ENCODE assay signal across 7 mouse cellular contexts in the genomic region with DNA sequence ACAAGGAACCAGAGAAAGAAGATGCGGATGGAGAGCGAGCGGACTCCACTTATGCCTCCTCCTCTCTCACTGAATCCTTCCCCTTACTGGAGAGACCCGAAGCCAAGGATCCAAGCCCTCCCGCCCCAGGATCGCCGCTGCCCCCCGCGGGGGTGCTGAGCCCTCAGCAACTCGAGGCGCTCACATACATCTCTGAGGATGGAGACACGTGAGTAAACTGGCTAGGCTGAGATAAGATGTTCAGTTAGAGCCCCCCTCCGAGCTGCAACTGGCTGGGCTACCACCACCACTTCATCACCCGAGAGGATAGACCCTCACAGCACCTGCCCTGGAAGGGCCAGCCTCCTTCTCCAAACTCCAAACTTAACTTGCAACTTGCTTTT. TPM values are rescaled to one million over a fixed set of nuclear protein-coding genes. Genes with fewer than 3 reads are reported as not detected.
A peak's percentile ranks its signal among the peaks of the same experiment; 100 is the strongest.
DNase-seq lines count a peak whose midpoint lies in the region; ATAC-seq lines count a peak whose summit lies in the region.

No protein-coding gene starts in this region.

- H3K4me2 ChIP-seq in lung, embryonic 16.5 days (ENCODE audit: low read depth, low read length) = peak overlapping the region; percentile 98
- peak overlapping the region; percentile 98 for H3K4me2 ChIP-seq in forebrain, embryonic 11.5 days (ENCODE audit: low read depth, low read length, severe bottlenecking)
- peak overlapping the region; percentile 98 for H3K4me2 ChIP-seq in limb, embryonic 11.5 days (ENCODE audit: low read depth, severe bottlenecking)
- H3K4me2 ChIP-seq in neural tube, embryonic 15.5 days = peak overlapping the region; percentile 99

- peak overlapping the region; percentile 71 for H3K4me3 ChIP-seq in lung, embryonic 16.5 days (ENCODE audit: low read length)
- H3K4me3 ChIP-seq in forebrain, embryonic 11.5 days (ENCODE audit: low read depth, low read length) = peak overlapping the region; percentile 63
- peak overlapping the region; percentile 65 for H3K4me3 ChIP-seq in limb, embryonic 11.5 days (ENCODE audit: low read depth, low read length)
- peak overlapping the region; percentile 64 for H3K4me3 ChIP-seq in neural tube, embryonic 15.5 days (replicated peaks)

- no peak for ATAC-seq in lung, embryonic 16.5 days (ENCODE audit: low read depth)
- no peak for ATAC-seq in forebrain, embryonic 11.5 days (replicated peaks; ENCODE audit: low FRiP score)
- ATAC-seq in limb, embryonic 11.5 days (ENCODE audit: insufficient number of reproducible peaks, low FRiP score, low TSS enrichment, low read depth) = no peak
- ATAC-seq in neural tube, embryonic 15.5 days (ENCODE audit: low FRiP score) = no peak

- H3K9ac ChIP-seq in lung, embryonic 16.5 days (ENCODE audit: low read length) = peak overlapping the region; percentile 73
- peak overlapping the region; percentile 65 for H3K9ac ChIP-seq in forebrain, embryonic 11.5 days (ENCODE audit: low read length)
- peak overlapping the region; percentile 57 for H3K9ac ChIP-seq in limb, embryonic 11.5 days (ENCODE audit: low read length)
- H3K9ac ChIP-seq in neural tube, embryonic 15.5 days (replicated peaks) = peak overlapping the region; percentile 74

- no peak overlapping the region for H3K27ac ChIP-seq in lung, embryonic 16.5 days (ENCODE audit: low read length)
- H3K27ac ChIP-seq in forebrain, embryonic 11.5 days (ENCODE audit: low read depth, low read length) = no peak overlapping the region
- H3K27ac ChIP-seq in limb, embryonic 11.5 days (replicated peaks; ENCODE audit: low read depth, low read length) = no peak overlapping the region
- no peak overlapping the region for H3K27ac ChIP-seq in neural tube, embryonic 15.5 days (replicated peaks)

- intact Hi-C loops in left cerebral cortex, postnatal 10 days (cut with DNase I) = no loop called here

- peaks cover 15% of the 10 kb centered on the region for H3K27me3 ChIP-seq in lung, embryonic 16.5 days (ENCODE audit: control insufficient read depth, insufficient read depth, low read depth, low read length)
- peaks cover 4% of the 10 kb centered on the region; the same call in 1 of the 2 replicates for H3K27me3 ChIP-seq in forebrain, embryonic 11.5 days (ENCODE audit: control insufficient read depth, insufficient read depth, low read length)
- peaks cover 9% of the 10 kb centered on the region; the same call in 1 of the 2 replicates for H3K27me3 ChIP-seq in limb, embryonic 11.5 days (ENCODE audit: control insufficient read depth, insufficient read depth, low read length)
- peaks cover 16% of the 10 kb centered on the region for H3K27me3 ChIP-seq in neural tube, embryonic 15.5 days (replicated peaks)

- no peaks in the 10 kb centered on the region for H3K9me3 ChIP-seq in lung, embryonic 16.5 days (ENCODE audit: control insufficient read depth, low read length)
- no peaks in the 10 kb centered on the region for H3K9me3 ChIP-seq in forebrain, embryonic 11.5 days (ENCODE audit: control insufficient read depth, low read length)
- H3K9me3 ChIP-seq in limb, embryonic 11.5 days (ENCODE audit: control insufficient read depth, low read length) = no peaks in the 10 kb centered on the region
- no peaks in the 10 kb centered on the region for H3K9me3 ChIP-seq in neural tube, embryonic 15.5 days (replicated peaks)

- no peaks in the 10 kb centered on the region for H3K36me3 ChIP-seq in lung, embryonic 16.5 days (ENCODE audit: control insufficient read depth, insufficient read depth, low read length)
- H3K36me3 ChIP-seq in forebrain, embryonic 11.5 days (ENCODE audit: control insufficient read depth, insufficient read depth, low read length) = no peaks in the 10 kb centered on the region
- H3K36me3 ChIP-seq in limb, embryonic 11.5 days (ENCODE audit: control insufficient read depth, insufficient read depth, low read length) = no peaks in the 10 kb centered on the region
- H3K36me3 ChIP-seq in neural tube, embryonic 15.5 days = no peaks in the 10 kb centered on the region

- DNase-seq in lung, postnatal 10 days = no peak
- no peak for DNase-seq in forebrain, embryonic 11.5 days (ENCODE audit: low spot score)
- DNase-seq in limb, embryonic 11.5 days (ENCODE audit: low spot score) = no peak
- DNase-seq in left cerebral cortex, postnatal 10 days (ENCODE audit: extremely low spot score in 1 of 2, low spot score in 2 of 2) = no peak
- no peak for DNase-seq in kidney, postnatal 36 days

- WGBS in lung, embryonic 16.5 days = 1% methylated on average over 14 of the region's 14 CpGs
- WGBS in forebrain, embryonic 11.5 days = 2% methylated on average over 14 of the region's 14 CpGs
- WGBS in limb, embryonic 11.5 days = 4% methylated on average over 14 of the region's 14 CpGs
- WGBS in neural tube, embryonic 15.5 days = 3% methylated on average over 14 of the region's 14 CpGs

- H3K4me1 ChIP-seq in lung, embryonic 16.5 days (replicated peaks; ENCODE audit: control insufficient read depth, insufficient read depth, low read length) = peaks cover 9% of the 10 kb centered on the region
- peaks cover 3% of the 10 kb centered on the region for H3K4me1 ChIP-seq in forebrain, embryonic 11.5 days (replicated peaks; ENCODE audit: control insufficient read depth, insufficient read depth, low read length)
- peaks cover 6% of the 10 kb centered on the region; the same call in 1 of the 2 replicates for H3K4me1 ChIP-seq in limb, embryonic 11.5 days (ENCODE audit: control insufficient read depth, insufficient read depth, low read length)
- peaks cover 21% of the 10 kb centered on the region for H3K4me1 ChIP-seq in neural tube, embryonic 15.5 days

RNA-seq across cellular contexts. Expression of a gene that starts 0.6 kb away (rescaled TPM):
- 3.1 and 3.5 TPM in 2 replicates for polyA plus RNA-seq in lung, embryonic 16.5 days (2015; fragmentation: Nextera tagmentation; extraction: Ambion mirVana)
- polyA plus RNA-seq in forebrain, embryonic 11.5 days (2014; fragmentation: Nextera tagmentation; extraction: Ambion mirVana) = 5.9 and 6.0 TPM in 2 replicates
- 5.6 and 6.2 TPM in 2 replicates for polyA plus RNA-seq in limb, embryonic 11.5 days (2014; fragmentation: Nextera tagmentation; extraction: Ambion mirVana)
- polyA plus RNA-seq in neural tube, embryonic 15.5 days (2015; fragmentation: Nextera tagmentation; extraction: Ambion mirVana) = 4.8 and 10.1 TPM in 2 replicates
- 1 to 10 TPM; 2.5 to 2.6 TPM for total RNA-seq in left cerebral cortex, postnatal 10 days (2021)

RNA-seq across cellular contexts. Expression of a gene that starts 6.6 kb away (rescaled TPM):
- 1.2 and 1.4 TPM in 2 replicates for polyA plus RNA-seq in lung, embryonic 16.5 days (2015; fragmentation: Nextera tagmentation; extraction: Ambion mirVana)
- 8.2 and 9.1 TPM in 2 replicates for polyA plus RNA-seq in forebrain, embryonic 11.5 days (2014; fragmentation: Nextera tagmentation; extraction: Ambion mirVana)
- polyA plus RNA-seq in limb, embryonic 11.5 days (2014; fragmentation: Nextera tagmentation; extraction: Ambion mirVana) = 5.2 and 5.7 TPM in 2 replicates
- 21.2 and 25.6 TPM in 2 replicates for polyA plus RNA-seq in neural tube, embryonic 15.5 days (2015; fragmentation: Nextera tagmentation; extraction: Ambion mirVana)
- total RNA-seq in left cerebral cortex, postnatal 10 days (2021) = 100 to 1,000 TPM in 1 of 2 experiments, 10 to 100 TPM in 1; 99.5 to 104 TPM

RNA-seq across cellular contexts. Expression of a gene that starts 7.6 kb away (rescaled TPM):
- 130 and 131 TPM in 2 replicates for polyA plus RNA-seq in lung, embryonic 16.5 days (2015; fragmentation: Nextera tagmentation; extraction: Ambion mirVana)
- polyA plus RNA-seq in forebrain, embryonic 11.5 days (2014; fragmentation: Nextera tagmentation; extraction: Ambion mirVana) = 103 and 105 TPM in 2 replicates
- 90.5 and 92.0 TPM in 2 replicates for polyA plus RNA-seq in limb, embryonic 11.5 days (2014; fragmentation: Nextera tagmentation; extraction: Ambion mirVana)
- 86.3 and 99.5 TPM in 2 replicates for polyA plus RNA-seq in neural tube, embryonic 15.5 days (2015; fragmentation: Nextera tagmentation; extraction: Ambion mirVana)
- total RNA-seq in left cerebral cortex, postnatal 10 days (2021) = 10 to 100 TPM; 43.8 to 46.7 TPM

RNA-seq across cellular contexts. Expression of a gene that starts 17.0 kb away (rescaled TPM):
- polyA plus RNA-seq in lung, embryonic 16.5 days (2015; fragmentation: Nextera tagmentation; extraction: Ambion mirVana) = 1,477 and 1,506 TPM in 2 replicates
- 1,787 and 1,872 TPM in 2 replicates for polyA plus RNA-seq in forebrain, embryonic 11.5 days (2014; fragmentation: Nextera tagmentation; extraction: Ambion mirVana)
- polyA plus RNA-seq in limb, embryonic 11.5 days (2014; fragmentation: Nextera tagmentation; extraction: Ambion mirVana) = 1,903 and 1,914 TPM in 2 replicates
- 1,466 and 1,575 TPM in 2 replicates for polyA plus RNA-seq in neural tube, embryonic 15.5 days (2015; fragmentation: Nextera tagmentation; extraction: Ambion mirVana)
- 1,000 to 10,000 TPM; 1,675 to 1,723 TPM for total RNA-seq in left cerebral cortex, postnatal 10 days (2021)

RNA-seq across cellular contexts. Expression of a gene that starts 32.9 kb away (rescaled TPM):
- 1.7 and 2.7 TPM in 2 replicates for polyA plus RNA-seq in lung, embryonic 16.5 days (2015; fragmentation: Nextera tagmentation; extraction: Ambion mirVana)
- polyA plus RNA-seq in forebrain, embryonic 11.5 days (2014; fragmentation: Nextera tagmentation; extraction: Ambion mirVana) = 0.95 and 2.0 TPM in 2 replicates
- 0.87 and 1.3 TPM in 2 replicates for polyA plus RNA-seq in limb, embryonic 11.5 days (2014; fragmentation: Nextera tagmentation; extraction: Ambion mirVana)
- 2.9 and 3.6 TPM in 2 replicates for polyA plus RNA-seq in neural tube, embryonic 15.5 days (2015; fragmentation: Nextera tagmentation; extraction: Ambion mirVana)
- 1 to 10 TPM in 1 of 2 experiments, under 1 TPM in 1; 0.45 to 1.0 TPM for total RNA-seq in left cerebral cortex, postnatal 10 days (2021)
